26 mouse cellular contexts compared by ENCODE assay signal in the genomic region with DNA sequence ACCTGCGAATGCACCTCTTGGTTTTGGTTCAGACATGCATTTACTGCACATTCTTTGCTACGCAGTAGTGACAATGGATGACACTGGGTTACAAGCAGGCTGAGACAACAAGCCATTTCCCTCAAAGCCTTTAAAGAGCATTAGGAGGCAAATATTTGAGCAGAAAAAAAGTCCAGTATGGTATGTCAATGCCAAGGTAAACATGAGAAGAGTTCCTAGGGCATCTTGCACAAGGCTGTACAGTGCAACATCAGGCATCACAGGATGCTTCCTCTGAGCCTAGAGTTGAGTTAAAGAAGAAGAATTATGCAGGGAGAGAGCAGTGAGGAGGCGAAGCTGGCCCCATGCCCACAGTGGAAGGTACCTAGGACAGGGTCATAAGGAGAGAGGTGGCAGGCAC.
DNase-seq lines count a peak whose midpoint lies in the region; ATAC-seq and TF ChIP-seq lines count a peak whose summit lies in the region.
"Had no signal": no experiment of that assay in that cellular context is flagged by ENCODE, and none has a peak within 500 bp of the region (broad histone marks: within the 10 kb centered on the region; RNA-seq: fewer than 3 reads in every experiment).

No protein-coding gene starts in this region.

- no peak for TF ChIP-seq POLR2A in liver, adult 2 months (IDR thresholded peaks at IDR 0.05; ENCODE audit: extremely low read depth, insufficient read depth, low read length)

- H3K27ac ChIP-seq in liver, adult 2 months (replicated peaks; ENCODE audit: insufficient read depth, low read depth, low read length), result no peak overlapping the region
- no peak overlapping the region for H3K27ac ChIP-seq in liver, embryonic 11.5 days (ENCODE audit: low read depth, low read length)
- H3K27ac ChIP-seq in liver, embryonic 13.5 days, result no peak overlapping the region
- no peak overlapping the region for H3K27ac ChIP-seq in liver, embryonic 15.5 days (replicated peaks)
- no peak overlapping the region for H3K27ac ChIP-seq in liver, postnatal 0 days (ENCODE audit: low read depth)
- H3K27ac ChIP-seq in midbrain, postnatal 0 days (ENCODE audit: low read depth, low read length), result no peak overlapping the region
- H3K27ac ChIP-seq: embryonic facial prominence, embryonic 13.5 days; embryonic facial prominence, embryonic 15.5 days; forebrain, embryonic 10.5 days; forebrain, embryonic 12.5 days had no signal

- TF ChIP-seq EP300 in liver, postnatal 0 days (IDR thresholded peaks at IDR 0.05; ENCODE audit: low read depth), result 0 out of 2 replicates have a peak, but pooled peaks have one; percentile 11

- peak; percentile 91 for DNase-seq in liver, adult 2 months (ENCODE audit: extremely low read depth, low read depth, low spot score)
- DNase-seq in liver, embryonic 11.5 days (ENCODE audit: low spot score), result no peak
- DNase-seq in liver, embryonic 13.5 days, result no peak
- peak; percentile 20 for DNase-seq in liver, postnatal 0 days
- no peak for DNase-seq in midbrain, postnatal 0 days (ENCODE audit: low spot score)
- DNase-seq in left cerebral cortex, postnatal 36 days (ENCODE audit: low spot score in 2 of 2), result no peak
- DNase-seq: adrenal gland, adult 8-10 months; adrenal gland, postnatal 14 days; adrenal gland, postnatal 36 days; B cell, adult 2 months; cerebellum, adult 11-12 months; cerebellum, adult 2 months; cerebellum, adult 9-10 months; cerebellum, postnatal 25 days had no signal

- no peak overlapping the region for H3K4me2 ChIP-seq in liver, embryonic 11.5 days
- H3K4me2 ChIP-seq in liver, embryonic 13.5 days, result no peak overlapping the region
- no peak overlapping the region for H3K4me2 ChIP-seq in liver, embryonic 15.5 days
- H3K4me2 ChIP-seq in liver, postnatal 0 days (ENCODE audit: low read depth, low read length), result no peak overlapping the region
- H3K4me2 ChIP-seq in midbrain, postnatal 0 days (ENCODE audit: low read depth, low read length, poor library complexity, severe bottlenecking), result no peak overlapping the region
- H3K4me2 ChIP-seq: embryonic facial prominence, embryonic 13.5 days; embryonic facial prominence, embryonic 15.5 days; forebrain, embryonic 12.5 days had no signal

- H3K79me2 ChIP-seq in liver, adult 2 months (ENCODE audit: control insufficient read depth, insufficient read depth, low read length), result peaks cover 2% of the 10 kb centered on the region; the same call in 1 of the 2 replicates

- peaks cover 26% of the 10 kb centered on the region for H3K36me3 ChIP-seq in liver, adult 2 months (ENCODE audit: control insufficient read depth, insufficient read depth, low read length)
- H3K36me3 ChIP-seq in liver, embryonic 11.5 days (ENCODE audit: control insufficient read depth, insufficient read depth, low read length), result no peaks in the 10 kb centered on the region
- peaks cover 28% of the 10 kb centered on the region for H3K36me3 ChIP-seq in liver, embryonic 13.5 days
- H3K36me3 ChIP-seq in liver, embryonic 15.5 days (replicated peaks), result peaks cover 33% of the 10 kb centered on the region
- H3K36me3 ChIP-seq in liver, postnatal 0 days (replicated peaks; ENCODE audit: insufficient read depth, low read length), result peaks cover 23% of the 10 kb centered on the region
- H3K36me3 ChIP-seq in midbrain, postnatal 0 days (ENCODE audit: insufficient read depth, low read length), result no peaks in the 10 kb centered on the region
- H3K36me3 ChIP-seq: embryonic facial prominence, embryonic 13.5 days; embryonic facial prominence, embryonic 15.5 days; forebrain, embryonic 10.5 days; forebrain, embryonic 12.5 days; G1E had no signal

- intact Hi-C loops in left cerebral cortex, postnatal 36 days (cut with DNase I), result no loop called here

- no peak for ATAC-seq in liver, embryonic 11.5 days (replicated peaks; ENCODE audit: low FRiP score)
- peak; percentile 48; the same call in 1 of the 2 replicates for ATAC-seq in liver, embryonic 13.5 days (ENCODE audit: low read depth)
- peak; percentile 62; the same call in 1 of the 2 replicates for ATAC-seq in liver, embryonic 15.5 days (ENCODE audit: insufficient read depth)
- peak; percentile 92 for ATAC-seq in liver, postnatal 0 days
- no peak for ATAC-seq in midbrain, postnatal 0 days (ENCODE audit: low FRiP score)
- ATAC-seq: activated CD4-positive, CD25-positive, alpha-beta regulatory T cell, adult 4 months; CD4-positive, CD25-positive, alpha-beta regulatory T cell, adult 4 months; forebrain, embryonic 14.5 days; Patski had no signal

- no peak for TF ChIP-seq CTCF in liver, adult 2 months (IDR thresholded peaks at IDR 0.05; ENCODE audit: low read depth, low read length)
- TF ChIP-seq CTCF in liver, postnatal 0 days (IDR thresholded peaks at IDR 0.05; ENCODE audit: low read depth), result no peak
- TF ChIP-seq CTCF in midbrain, postnatal 0 days (IDR thresholded peaks at IDR 0.05), result no peak

- no peak overlapping the region for H3K9ac ChIP-seq in liver, adult 2 months (ENCODE audit: low read depth, low read length)
- no peak overlapping the region for H3K9ac ChIP-seq in liver, embryonic 11.5 days (ENCODE audit: low read depth, low read length)
- no peak overlapping the region for H3K9ac ChIP-seq in liver, embryonic 13.5 days
- H3K9ac ChIP-seq in liver, embryonic 15.5 days, result no peak overlapping the region
- H3K9ac ChIP-seq in liver, postnatal 0 days (replicated peaks), result no peak overlapping the region
- no peak overlapping the region for H3K9ac ChIP-seq in midbrain, postnatal 0 days (replicated peaks; ENCODE audit: low read length, poor library complexity, severe bottlenecking)
- H3K9ac ChIP-seq: embryonic facial prominence, embryonic 13.5 days; embryonic facial prominence, embryonic 15.5 days; forebrain, embryonic 12.5 days had no signal

- H3K4me3 ChIP-seq in liver, adult 2 months (ENCODE audit: insufficient read depth, low read depth, low read length), result no peak overlapping the region
- H3K4me3 ChIP-seq in liver, embryonic 11.5 days (ENCODE audit: low read depth, low read length), result no peak overlapping the region
- no peak overlapping the region for H3K4me3 ChIP-seq in liver, embryonic 13.5 days (replicated peaks)
- no peak overlapping the region for H3K4me3 ChIP-seq in liver, embryonic 15.5 days (replicated peaks)
- H3K4me3 ChIP-seq in liver, postnatal 0 days (ENCODE audit: low read depth, low read length), result no peak overlapping the region
- no peak overlapping the region for H3K4me3 ChIP-seq in midbrain, postnatal 0 days (ENCODE audit: low read depth, low read length)
- H3K4me3 ChIP-seq: embryonic facial prominence, embryonic 13.5 days; embryonic facial prominence, embryonic 15.5 days; erythroblast, embryonic 14.5 days; forebrain, embryonic 10.5 days; forebrain, embryonic 12.5 days had no signal

- H3K9me3 ChIP-seq in liver, embryonic 11.5 days (ENCODE audit: control insufficient read depth, low read length), result no peaks in the 10 kb centered on the region
- no peaks in the 10 kb centered on the region for H3K9me3 ChIP-seq in liver, embryonic 13.5 days (replicated peaks)
- H3K9me3 ChIP-seq in liver, embryonic 15.5 days (replicated peaks), result no peaks in the 10 kb centered on the region
- H3K9me3 ChIP-seq in liver, postnatal 0 days (ENCODE audit: low read length), result no peaks in the 10 kb centered on the region
- H3K9me3 ChIP-seq in midbrain, postnatal 0 days (ENCODE audit: low read length), result no peaks in the 10 kb centered on the region
- H3K9me3 ChIP-seq: embryonic facial prominence, embryonic 13.5 days; embryonic facial prominence, embryonic 15.5 days; forebrain, embryonic 10.5 days; forebrain, embryonic 12.5 days; G1E had no signal

- 39% methylated on average over 3 of the region's 3 CpGs for WGBS in liver, adult 2 months
- WGBS in liver, embryonic 11.5 days, result 92% methylated on average over 3 of the region's 3 CpGs
- WGBS in liver, embryonic 13.5 days (ENCODE audit: insufficient replicate concordance), result 78% methylated on average over 3 of the region's 3 CpGs
- WGBS in liver, embryonic 15.5 days (ENCODE audit: insufficient replicate concordance), result 81% methylated on average over 3 of the region's 3 CpGs
- WGBS in liver, postnatal 0 days (ENCODE audit: insufficient replicate concordance), result 84% methylated on average over 3 of the region's 3 CpGs
- 92% methylated on average over 3 of the region's 3 CpGs for WGBS in midbrain, postnatal 0 days

- no peaks in the 10 kb centered on the region for H3K4me1 ChIP-seq in liver, adult 2 months (ENCODE audit: control insufficient read depth, insufficient read depth, low read length)
- H3K4me1 ChIP-seq in liver, embryonic 11.5 days (replicated peaks; ENCODE audit: control insufficient read depth, insufficient read depth, low read length), result no peaks in the 10 kb centered on the region
- peaks cover 4% of the 10 kb centered on the region; the same call in 1 of the 2 replicates for H3K4me1 ChIP-seq in liver, embryonic 13.5 days (replicated peaks)
- H3K4me1 ChIP-seq in liver, embryonic 15.5 days (replicated peaks), result peaks cover 4% of the 10 kb centered on the region; the same call in 1 of the 2 replicates
- no peaks in the 10 kb centered on the region for H3K4me1 ChIP-seq in liver, postnatal 0 days (ENCODE audit: insufficient read depth)
- no peaks in the 10 kb centered on the region for H3K4me1 ChIP-seq in midbrain, postnatal 0 days (ENCODE audit: insufficient read depth, low read length)
- H3K4me1 ChIP-seq: embryonic facial prominence, embryonic 13.5 days; embryonic facial prominence, embryonic 15.5 days; forebrain, embryonic 10.5 days; forebrain, embryonic 12.5 days had no signal

- H3K27me3 ChIP-seq in liver, adult 2 months (ENCODE audit: control insufficient read depth, insufficient read depth, low read length), result no peaks in the 10 kb centered on the region
- H3K27me3 ChIP-seq in liver, embryonic 11.5 days (replicated peaks; ENCODE audit: control insufficient read depth, insufficient read depth, low read length), result no peaks in the 10 kb centered on the region
- H3K27me3 ChIP-seq in liver, embryonic 13.5 days, result no peaks in the 10 kb centered on the region
- H3K27me3 ChIP-seq in liver, embryonic 15.5 days, result no peaks in the 10 kb centered on the region
- H3K27me3 ChIP-seq in liver, postnatal 0 days (ENCODE audit: insufficient read depth, low read length), result no peaks in the 10 kb centered on the region
- no peaks in the 10 kb centered on the region for H3K27me3 ChIP-seq in midbrain, postnatal 0 days (ENCODE audit: insufficient read depth, low read length)
- H3K27me3 ChIP-seq: CH12.LX; embryonic facial prominence, embryonic 13.5 days; embryonic facial prominence, embryonic 15.5 days; forebrain, embryonic 12.5 days; Patski had no signal

Comparison
In these comparisons a context has a peak if more than half of its experiments do, and no peak if none do; other contexts are left out.
1. DNase-seq: peak in liver, adult 2 months (single experiment) and liver, postnatal 0 days (single experiment); none in liver, embryonic 11.5 days (single experiment), liver, embryonic 13.5 days (single experiment), midbrain, postnatal 0 days (single experiment) and left cerebral cortex, postnatal 36 days (0 of 2).
2. ATAC-seq: peak in liver, embryonic 13.5 days (single experiment), liver, embryonic 15.5 days (single experiment) and liver, postnatal 0 days (single experiment); none in liver, embryonic 11.5 days (single experiment) and midbrain, postnatal 0 days (single experiment).